11 mouse cellular contexts compared by ENCODE assay signal in the genomic region with DNA sequence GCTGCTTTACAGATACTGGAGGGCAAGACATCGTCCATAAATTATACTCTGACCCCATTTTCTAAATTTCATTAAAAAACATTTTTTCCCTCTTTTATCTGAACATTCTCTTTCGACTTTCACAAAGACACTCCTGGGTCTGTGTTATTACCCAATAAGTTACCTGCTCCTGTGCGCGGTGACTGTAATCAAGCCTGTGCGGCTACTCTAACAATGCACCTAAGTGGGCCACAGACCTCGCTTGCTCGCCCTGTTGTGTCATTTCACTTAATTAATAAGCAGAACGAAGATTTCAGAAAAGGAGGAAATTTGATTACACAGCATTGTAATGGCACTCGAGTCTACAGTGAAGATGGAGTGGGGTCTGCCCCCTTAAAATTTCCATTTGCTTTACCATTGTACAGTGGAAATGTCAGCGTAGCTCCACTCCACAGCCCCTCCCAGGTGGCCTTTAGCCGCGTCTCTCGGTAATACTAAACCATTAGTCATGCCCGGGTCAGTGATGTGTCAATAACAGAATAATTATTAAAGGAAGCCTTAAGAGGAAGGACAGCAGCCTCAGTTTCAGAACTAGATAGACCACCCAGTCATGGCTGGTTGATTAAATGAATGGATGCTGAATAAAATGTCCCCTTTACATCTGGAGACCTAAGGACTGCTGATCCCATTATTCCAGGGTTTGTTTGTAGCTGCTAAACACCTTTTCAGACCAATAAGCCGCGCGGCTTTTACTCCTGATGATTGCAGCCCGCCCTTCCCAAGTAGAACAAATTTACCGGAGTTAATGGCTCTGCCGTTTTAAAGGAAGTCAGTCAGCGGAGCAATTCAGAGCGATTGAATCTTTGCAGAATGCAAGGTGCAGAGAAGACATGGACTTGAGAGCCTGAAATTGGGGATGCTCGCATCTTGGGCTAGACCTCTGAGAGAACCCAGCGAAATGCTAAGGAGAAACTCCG.
A peak's percentile ranks its signal among the peaks of the same experiment; 100 is the strongest.
DNase-seq lines count a peak whose midpoint lies in the region; ATAC-seq and TF ChIP-seq lines count a peak whose summit lies in the region.
"Had no signal": no experiment of that assay in that cellular context is flagged by ENCODE, and none has a peak within 500 bp of the region (broad histone marks: within the 10 kb centered on the region; RNA-seq: fewer than 3 reads in every experiment).

No protein-coding gene starts in this region.

- no peaks in the 10 kb centered on the region for H3K36me3 ChIP-seq in intestine, embryonic 14.5 days (ENCODE audit: control insufficient read depth, insufficient read depth, low read length)
- H3K36me3 ChIP-seq in intestine, embryonic 16.5 days (ENCODE audit: control insufficient read depth, insufficient read depth, low read length), result no peaks in the 10 kb centered on the region
- H3K36me3 ChIP-seq in hindbrain, postnatal 0 days (ENCODE audit: insufficient read depth, low read length), result no peaks in the 10 kb centered on the region
- no peaks in the 10 kb centered on the region for H3K36me3 ChIP-seq in neural tube, embryonic 13.5 days
- H3K36me3 ChIP-seq: heart, embryonic 13.5 days; liver, embryonic 12.5 days had no signal

- H3K27me3 ChIP-seq in intestine, embryonic 14.5 days (replicated peaks; ENCODE audit: control insufficient read depth, insufficient read depth, low read length), result no peaks in the 10 kb centered on the region
- H3K27me3 ChIP-seq in intestine, embryonic 16.5 days (replicated peaks; ENCODE audit: control insufficient read depth, insufficient read depth, low read length), result no peaks in the 10 kb centered on the region
- no peaks in the 10 kb centered on the region for H3K27me3 ChIP-seq in hindbrain, postnatal 0 days (ENCODE audit: insufficient read depth, low read length)
- no peaks in the 10 kb centered on the region for H3K27me3 ChIP-seq in neural tube, embryonic 13.5 days
- H3K27me3 ChIP-seq: heart, embryonic 13.5 days; liver, embryonic 12.5 days had no signal

- H3K4me2 ChIP-seq in intestine, embryonic 14.5 days (ENCODE audit: low read length), result no peak overlapping the region
- H3K4me2 ChIP-seq in intestine, embryonic 16.5 days (ENCODE audit: low read depth, low read length), result no peak overlapping the region
- H3K4me2 ChIP-seq in hindbrain, postnatal 0 days (ENCODE audit: low read depth, low read length), result peak overlapping the region; percentile 22
- H3K4me2 ChIP-seq in neural tube, embryonic 13.5 days, result peak overlapping the region; percentile 36
- H3K4me2 ChIP-seq: heart, embryonic 13.5 days; liver, embryonic 12.5 days had no signal

- no peak overlapping the region for H3K4me3 ChIP-seq in intestine, embryonic 14.5 days (ENCODE audit: low read depth, low read length)
- H3K4me3 ChIP-seq in intestine, embryonic 16.5 days (ENCODE audit: low read length), result no peak overlapping the region
- H3K4me3 ChIP-seq in embryonic fibroblast, embryonic 13.5 days (ENCODE audit: insufficient read depth, low read length), result no peak overlapping the region
- no peak overlapping the region for H3K4me3 ChIP-seq in hindbrain, postnatal 0 days (ENCODE audit: low read length)
- H3K4me3 ChIP-seq in neural tube, embryonic 13.5 days, result 0 out of 2 replicates have a peak overlapping the region, but pooled peaks have one; percentile 3
- H3K4me3 ChIP-seq: heart, embryonic 13.5 days; liver, embryonic 12.5 days had no signal

- no peak for TF ChIP-seq POLR2A in embryonic fibroblast, embryonic 13.5 days (IDR thresholded peaks at IDR 0.05; ENCODE audit: low read depth, low read length)

- no peak overlapping the region for H3K9ac ChIP-seq in intestine, embryonic 14.5 days (ENCODE audit: low read length)
- no peak overlapping the region for H3K9ac ChIP-seq in intestine, embryonic 16.5 days (ENCODE audit: low read depth, low read length)
- no peak overlapping the region for H3K9ac ChIP-seq in hindbrain, postnatal 0 days (replicated peaks; ENCODE audit: low read length)
- H3K9ac ChIP-seq in neural tube, embryonic 13.5 days, result peak overlapping the region; percentile 22; the same call in 1 of the 2 replicates
- H3K9ac ChIP-seq: heart, embryonic 13.5 days; liver, embryonic 12.5 days had no signal

- no peak for ATAC-seq in intestine, embryonic 14.5 days (replicated peaks; ENCODE audit: low FRiP score, low TSS enrichment, low read depth)
- no peak for ATAC-seq in intestine, embryonic 16.5 days
- ATAC-seq in hindbrain, postnatal 0 days, result peak; percentile 53; the same call in 1 of the 2 replicates
- peak; percentile 47; the same call in 1 of the 2 replicates for ATAC-seq in neural tube, embryonic 13.5 days (ENCODE audit: low read depth)
- ATAC-seq: liver, embryonic 12.5 days had no signal

- WGBS in intestine, embryonic 14.5 days, result 68% methylated on average over 25 of the region's 25 CpGs
- 61% methylated on average over 25 of the region's 25 CpGs for WGBS in intestine, embryonic 16.5 days
- 44% methylated on average over 25 of the region's 25 CpGs for WGBS in hindbrain, postnatal 0 days
- 31% methylated on average over 25 of the region's 25 CpGs for WGBS in neural tube, embryonic 13.5 days

- no peaks in the 10 kb centered on the region for H3K9me3 ChIP-seq in intestine, embryonic 14.5 days (ENCODE audit: control insufficient read depth, low read length)
- no peaks in the 10 kb centered on the region for H3K9me3 ChIP-seq in intestine, embryonic 16.5 days (ENCODE audit: control insufficient read depth, low read length)
- H3K9me3 ChIP-seq in hindbrain, postnatal 0 days (ENCODE audit: low read length), result no peaks in the 10 kb centered on the region
- H3K9me3 ChIP-seq in neural tube, embryonic 13.5 days, result no peaks in the 10 kb centered on the region
- H3K9me3 ChIP-seq: heart, embryonic 13.5 days; liver, embryonic 12.5 days had no signal

- TF ChIP-seq CTCF in embryonic fibroblast, embryonic 13.5 days (IDR thresholded peaks at IDR 0.05; ENCODE audit: borderline replicate concordance, insufficient read depth, low read length), result no peak
- no peak for TF ChIP-seq CTCF in hindbrain, postnatal 0 days (IDR thresholded peaks at IDR 0.05; ENCODE audit: low read depth)

- no peak overlapping the region for H3K27ac ChIP-seq in intestine, embryonic 14.5 days (ENCODE audit: low read depth)
- H3K27ac ChIP-seq in intestine, embryonic 16.5 days (ENCODE audit: low read length), result no peak overlapping the region
- peak overlapping the region; percentile 2; the same call in 1 of the 2 replicates for H3K27ac ChIP-seq in embryonic fibroblast, embryonic 13.5 days (ENCODE audit: insufficient read depth, low read length)
- no peak overlapping the region for H3K27ac ChIP-seq in hindbrain, postnatal 0 days
- H3K27ac ChIP-seq in neural tube, embryonic 13.5 days (replicated peaks), result peak overlapping the region; percentile 39
- H3K27ac ChIP-seq: heart, embryonic 13.5 days; liver, embryonic 12.5 days had no signal

- H3K4me1 ChIP-seq in intestine, embryonic 14.5 days (replicated peaks; ENCODE audit: control insufficient read depth, insufficient read depth, low read length), result 0 out of 2 replicates have a peak, but pooled peaks cover 5% of the 10 kb centered on the region
- no peaks in the 10 kb centered on the region for H3K4me1 ChIP-seq in intestine, embryonic 16.5 days (ENCODE audit: control insufficient read depth, insufficient read depth, low read length)
- peaks cover 9% of the 10 kb centered on the region; the same call in 1 of the 2 replicates for H3K4me1 ChIP-seq in embryonic fibroblast, embryonic 13.5 days (ENCODE audit: control insufficient read depth, insufficient read depth, low read length)
- H3K4me1 ChIP-seq in hindbrain, postnatal 0 days (ENCODE audit: insufficient read depth, low read length), result peaks cover 4% of the 10 kb centered on the region; the same call in 1 of the 2 replicates
- peaks cover 21% of the 10 kb centered on the region for H3K4me1 ChIP-seq in neural tube, embryonic 13.5 days (replicated peaks)
- H3K4me1 ChIP-seq: heart, embryonic 13.5 days; liver, embryonic 12.5 days had no signal

- peak; percentile 51 for DNase-seq in intestine, embryonic 14.5 days (ENCODE audit: low spot score)
- peak; percentile 49 for DNase-seq in hindbrain, postnatal 0 days (ENCODE audit: low spot score)
- no peak for DNase-seq in T-cell, adult 2 months (ENCODE audit: low spot score)
- DNase-seq in thymus, postnatal 0 days (ENCODE audit: low spot score), result no peak
- no peak for DNase-seq in yolk sac, embryonic 10.5 days (ENCODE audit: low spot score)
- DNase-seq: thymus, postnatal 36 days had no signal

Comparison
In these comparisons a context has a peak if more than half of its experiments do, and no peak if none do; other contexts are left out.
1. ATAC-seq: peak in hindbrain, postnatal 0 days (single experiment) and neural tube, embryonic 13.5 days (single experiment); none in intestine, embryonic 14.5 days (single experiment) and intestine, embryonic 16.5 days (single experiment).
2. DNase-seq: peak in intestine, embryonic 14.5 days (single experiment) and hindbrain, postnatal 0 days (single experiment); none in T-cell, adult 2 months (single experiment), thymus, postnatal 0 days (single experiment) and yolk sac, embryonic 10.5 days (single experiment).
3. H3K27ac ChIP-seq: peak in embryonic fibroblast, embryonic 13.5 days (single experiment) and neural tube, embryonic 13.5 days (single experiment); none in intestine, embryonic 14.5 days (single experiment), intestine, embryonic 16.5 days (single experiment) and hindbrain, postnatal 0 days (single experiment).
4. H3K4me2 ChIP-seq: peak in hindbrain, postnatal 0 days (single experiment) and neural tube, embryonic 13.5 days (single experiment); none in intestine, embryonic 14.5 days (single experiment) and intestine, embryonic 16.5 days (single experiment).